Mouse (Mus musculus) lung, adult 18-20 months (tissue): ENCODE data around the gene Klra3.
"Not testable (repeated sequence)": the region's sequence is repeated elsewhere in the genome, so short reads cannot be mapped to it uniquely, and the experiment has no call there.

Experiments used
- DNase-seq, 2 experiments: peaks; one replicate each; pipeline ENCODE4 v3.0.0; 2022; ENCODE audit warnings: mixed read lengths in 2 of 2

The Klra3 gene

GRCm38 (mm10) chr6:130337411-130337810 lies at the start of gene Klra3:
TSS of gene Klra3 (minus strand) at chr6:130337574.
- no peak for DNase-seq

GRCm38 (mm10) chr6:130386750-130387149 lies 49.4 kb upstream of the Klra3 start, which contains the start of gene Klra1:
TSS of gene Klra1 (minus strand) at chr6:130386874.
- no peak for DNase-seq

GRCm38 (mm10) chr6:130385803-130386202 lies 48.4 kb upstream of the Klra3 start:
- DNase-seq, result no peak

- no peak for DNase-seq
Observed at GRCm38 (mm10) chr6:130382375-130382774, 45.0 kb upstream of the Klra3 start.

GRCm38 (mm10) chr6:130345381-130345780 lies 8.0 kb upstream of the Klra3 start:
- DNase-seq, result not testable (repeated sequence)

GRCm38 (mm10) chr6:130341973-130342372 lies 4.6 kb upstream of the Klra3 start:
- not testable (repeated sequence) for DNase-seq

GRCm38 (mm10) chr6:130287984-130288649 lies 49.3 kb downstream of the Klra3 start:
- no peak for DNase-seq

- not testable (repeated sequence) for DNase-seq
Observed at GRCm38 (mm10) chr6:130281828-130282227, 55.5 kb downstream of the Klra3 start, which contains the start of gene Klra10. TSS of gene Klra10 (minus strand) at chr6:130281928.
